Mouse (Mus musculus): ENCODE measurements around the gene Fbxl17.

DNA sequence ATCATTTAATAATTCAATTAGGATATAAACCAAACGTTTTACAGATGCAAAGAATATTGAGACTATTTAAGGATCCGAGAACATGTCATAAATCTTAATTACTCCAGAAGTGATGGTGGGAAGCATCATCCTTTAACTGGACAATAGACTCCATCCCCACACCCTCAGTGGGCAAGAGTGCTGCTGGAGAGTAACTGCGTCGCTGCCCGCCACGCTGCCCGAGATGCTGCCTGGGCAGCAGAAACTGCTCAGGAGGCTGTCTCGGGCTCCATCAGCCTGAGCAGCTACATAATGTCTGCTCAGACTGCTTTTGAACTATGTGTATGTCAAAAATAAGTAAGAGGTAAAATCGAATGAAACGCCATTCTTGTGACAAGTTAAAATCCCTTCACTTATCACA is 52.1 kb downstream of the Fbxl17 start:
- no peak for TF ChIP-seq POLR2A (IDR thresholded peaks at IDR 0.05; ENCODE audit: low read depth, low read length)
- TF ChIP-seq CTCF (IDR thresholded peaks at IDR 0.05; ENCODE audit: borderline replicate concordance, insufficient read depth, low read length) = no peak

All from embryonic fibroblast, embryonic 13.5 days (primary cell).